Mouse (Mus musculus) A20 (cell line): ENCODE measurements around the gene Gm20777.
"Not testable (repeated sequence)": the region's sequence is repeated elsewhere in the genome, so short reads cannot be mapped to it uniquely, and the experiment has no call there.

Source experiments
- DNase-seq: peaks from one replicate; pipeline ENCODE4 v3.0.0-alpha.2; 2011; ENCODE audit warnings: low read depth, low spot score

Gm20777 gene

DNA sequence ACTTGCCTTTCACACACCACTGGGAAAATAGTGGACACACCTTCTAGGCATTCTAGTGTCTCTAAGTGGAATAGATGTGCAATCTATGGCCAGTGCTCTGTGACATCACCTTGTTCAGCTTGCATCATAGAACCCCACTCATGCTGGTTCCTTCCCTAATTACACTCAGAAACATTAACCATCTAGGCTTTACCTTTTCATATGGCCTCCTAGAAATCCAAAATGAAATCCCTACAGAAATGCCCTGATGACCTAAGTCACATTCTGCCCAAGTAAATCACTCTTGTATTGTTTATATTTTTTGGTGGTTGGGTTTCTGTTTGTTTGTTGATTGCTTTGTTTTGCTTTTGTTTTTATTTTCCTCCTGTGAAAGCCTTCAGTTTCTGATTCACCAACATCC, at the start of gene Gm20777:
Gm20777 (minus strand) TSS at position 101 of the 400 bp plus-strand sequence.
- DNase-seq = not testable (repeated sequence)

DNA sequence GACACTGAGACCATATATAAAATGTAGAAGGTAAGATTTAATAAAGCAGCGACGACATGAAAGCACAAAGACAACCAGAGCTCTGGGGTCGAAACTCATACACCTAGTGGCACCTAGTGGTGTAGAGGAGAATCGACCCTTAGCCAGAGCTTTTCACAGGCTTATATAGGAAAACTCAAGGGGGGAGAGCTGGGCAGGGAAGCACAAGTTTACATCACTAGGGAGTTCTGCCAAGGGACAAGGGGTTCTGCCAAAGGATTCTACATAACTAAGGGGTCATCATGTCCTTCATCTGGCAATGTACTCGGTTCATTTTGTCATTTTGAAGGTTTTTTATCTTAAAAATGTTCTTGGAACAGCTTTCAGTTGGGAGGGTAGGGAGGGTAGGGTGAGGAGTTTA, 42.7 kb downstream of the Gm20777 start:
- DNase-seq = not testable (repeated sequence)

DNA sequence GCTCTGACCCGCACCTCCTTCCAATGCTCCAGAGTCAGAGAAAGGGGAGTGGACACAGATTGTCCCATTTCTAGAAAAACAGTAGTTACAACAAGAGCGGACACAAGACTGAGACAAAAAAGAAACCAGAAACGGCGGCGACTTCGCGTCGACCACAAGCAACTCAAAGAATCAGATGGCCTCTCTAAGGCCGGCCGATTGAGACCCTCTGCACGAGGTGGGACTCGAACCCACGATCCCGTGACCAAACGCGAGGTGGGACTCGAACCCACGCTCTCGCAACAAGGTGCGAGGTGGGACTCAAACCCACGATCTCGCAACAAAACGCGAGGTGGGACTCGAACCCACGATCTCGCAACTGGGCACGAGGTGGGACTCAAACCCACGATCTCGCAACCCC, 43.5 kb downstream of the Gm20777 start:
- DNase-seq = not testable (repeated sequence)

- peak; percentile 0 for DNase-seq
Measured at GRCm38 (mm10) chrY:10708226-10708625, 44.0 kb downstream of the Gm20777 start.

GRCm38 (mm10) chrY:10706686-10707085, 45.6 kb downstream of the Gm20777 start:
- not testable (repeated sequence) for DNase-seq
